Mouse (Mus musculus) hindbrain, embryonic 14.5 days (tissue): ENCODE data around the gene Ptges2. TPM values are rescaled to one million over a fixed set of nuclear protein-coding genes. Genes with fewer than 3 reads are reported as not detected.

Source experiments
- ATAC-seq: fragments of 200-750 bp; cut with Nextera tagmentation; 2 replicates; pipeline ENCODE4 v1.8.0; 2017; ENCODE audit warnings: moderate number of reproducible peaks, mild to moderate bottlenecking, moderate TSS enrichment, moderate library complexity; ENCODE audit not compliant: low FRiP score
- DNase-seq: peaks from one replicate; pipeline ENCODE4 v3.0.0-alpha.2; 2015; ENCODE audit warnings: low spot score
- H3K27ac ChIP-seq: fragments of 300-500 bp; sonication (generic); 2 replicates; pipeline ENCODE4 v1.5.1; 2014; ENCODE audit warnings: mild to moderate bottlenecking, moderate library complexity
- H3K27me3 ChIP-seq: fragments of 300-500 bp; sonication (generic); 2 replicates; pipeline ENCODE4 v1.6.1; 2014; ENCODE audit warnings: mild to moderate bottlenecking, low read length, mixed read lengths; ENCODE audit not compliant: control insufficient read depth, insufficient read depth
- H3K36me3 ChIP-seq: fragments of 300-500 bp; sonication (generic); replicated peaks from 2 replicates; pipeline ENCODE4 v1.6.1; 2014; ENCODE audit not compliant: control insufficient read depth, insufficient read depth
- H3K4me1 ChIP-seq: fragments of 300-500 bp; sonication (generic); replicated peaks from 2 replicates; pipeline ENCODE4 v1.6.1; 2014; ENCODE audit warnings: antibody characterized with exemption, low read length, mixed read lengths; ENCODE audit not compliant: control insufficient read depth, insufficient read depth
- H3K4me2 ChIP-seq: fragments of 300-500 bp; sonication (generic); replicated peaks from 2 replicates; pipeline ENCODE4 v1.6.1; 2014; ENCODE audit warnings: mild to moderate bottlenecking, moderate library complexity
- H3K4me3 ChIP-seq: fragments of 300-500 bp; sonication (generic); replicated peaks from 2 replicates; pipeline ENCODE4 v1.5.1; 2014; ENCODE audit warnings: mild to moderate bottlenecking, low read length
- H3K9ac ChIP-seq: fragments of 300-500 bp; sonication (generic); 2 replicates; pipeline ENCODE4 v1.6.1; 2014
- H3K9me3 ChIP-seq: fragments of 300-500 bp; sonication (generic); 2 replicates; pipeline ENCODE4 v1.6.1; 2016; ENCODE audit warnings: low read length; ENCODE audit not compliant: control insufficient read depth
- WGBS: fragments of 180-500 bp; shearing (Covaris S2); extraction: QIAGEN DNeasy Blood & Tissue Kit; methylation state at CpG from one replicate; pipeline ENCODE4 v1.1.7; 2014; 5-methylcytosine and 5-hydroxymethylcytosine counted together
- polyA plus RNA-seq: library from polyadenylated mRNA; unstranded; fragments of >200 nt; fragmentation: Nextera tagmentation; extraction: Ambion mirVana; gene quantifications from 2 replicates; pipeline ENCODE4 v1.2.1, GENCODE M21; 2014

Gene Ptges2
- polyA plus RNA-seq, 1 experiment from 2014 or later = 58.9 TPM

DNA sequence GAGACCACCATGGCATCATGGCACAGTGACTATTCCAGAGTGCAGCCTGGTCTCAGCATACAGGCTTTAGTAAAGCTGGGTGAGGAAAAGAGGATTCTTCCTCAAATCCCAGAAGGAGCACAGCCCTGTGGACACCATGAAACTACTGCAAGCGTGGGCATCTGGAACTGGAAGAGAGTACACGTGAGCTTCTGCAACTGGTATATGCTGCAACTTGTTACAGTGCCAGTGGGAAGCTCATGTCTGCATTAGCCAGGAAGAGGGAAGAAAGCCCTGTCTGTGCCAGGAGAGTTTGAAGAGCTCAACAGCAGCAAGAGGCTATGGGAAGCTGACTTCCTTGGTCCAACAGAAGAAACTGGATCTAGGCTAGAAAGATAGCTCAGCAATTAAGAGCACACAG is 13.0 kb upstream of the Ptges2 start:
- H3K36me3 ChIP-seq = peaks cover 18% of the 10 kb centered on the region
- no peaks in the 10 kb centered on the region for H3K9me3 ChIP-seq
- ATAC-seq (no peak), DNase-seq (no peak)
- H3K27me3 ChIP-seq = no peaks in the 10 kb centered on the region
- 88% methylated on average over 2 of the region's 2 CpGs for WGBS
- H3K27ac ChIP-seq = no peak overlapping the region
- no peak overlapping the region for H3K9ac ChIP-seq
- no peak overlapping the region for H3K4me3 ChIP-seq
- H3K4me2 ChIP-seq = no peak overlapping the region
- peaks cover 7% of the 10 kb centered on the region for H3K4me1 ChIP-seq

DNA sequence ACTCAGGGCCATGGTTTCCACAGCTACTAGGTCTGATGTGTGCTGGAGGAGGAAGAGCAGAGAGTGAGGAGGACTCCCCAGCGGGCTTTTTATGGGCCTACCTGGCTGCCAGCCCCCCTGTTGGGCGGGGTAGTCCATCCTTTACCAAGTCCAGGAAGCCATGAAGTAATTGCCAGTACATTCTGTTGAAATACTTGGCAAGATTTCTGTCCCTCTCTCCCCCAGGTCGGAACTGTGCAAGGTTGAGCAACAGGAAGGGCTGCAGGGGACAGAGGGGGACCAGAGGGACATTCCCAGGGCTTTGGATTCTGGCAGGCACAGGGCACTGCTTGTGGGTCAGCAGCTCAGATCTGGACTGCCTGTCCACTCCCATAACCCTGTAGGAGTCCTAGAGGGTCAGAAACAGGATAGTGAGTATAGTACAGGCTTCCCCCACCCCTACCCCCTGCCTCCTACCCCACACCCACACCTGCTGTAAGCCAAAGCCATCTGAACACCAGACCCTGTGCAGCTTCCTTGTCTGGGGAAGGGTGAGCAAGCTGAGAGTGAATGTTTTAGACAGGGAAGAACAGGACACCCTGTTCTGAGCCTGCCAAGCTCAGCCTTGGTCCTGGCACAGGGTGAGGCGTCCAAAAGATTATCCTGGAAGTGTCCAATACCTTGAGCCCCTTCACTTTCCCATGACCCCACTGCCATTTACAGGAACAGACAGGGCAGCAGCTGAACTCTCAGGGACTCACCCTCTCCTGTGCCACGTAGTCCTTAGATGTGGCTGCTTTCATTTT is 7.8 kb upstream of the Ptges2 start, which contains the start of gene Lcn2:
TSS of gene Lcn2 (minus strand) at position 547 of the 785 bp plus-strand sequence.
- no peak for ATAC-seq
- no peaks in the 10 kb centered on the region for H3K9me3 ChIP-seq
- no peaks in the 10 kb centered on the region for H3K4me1 ChIP-seq
- no peak within 1 kb of the TSS for H3K9ac ChIP-seq
- no peak within 1 kb of the TSS for H3K4me2 ChIP-seq
- H3K4me3 ChIP-seq = no peak within 1 kb of the TSS
- H3K36me3 ChIP-seq = no peaks in the 10 kb centered on the region
- no peak for DNase-seq
- H3K27ac ChIP-seq = no peak within 1 kb of the TSS
- H3K27me3 ChIP-seq = no peaks in the 10 kb centered on the region
- WGBS = 61% methylated on average over 5 of the region's 5 CpGs

DNA sequence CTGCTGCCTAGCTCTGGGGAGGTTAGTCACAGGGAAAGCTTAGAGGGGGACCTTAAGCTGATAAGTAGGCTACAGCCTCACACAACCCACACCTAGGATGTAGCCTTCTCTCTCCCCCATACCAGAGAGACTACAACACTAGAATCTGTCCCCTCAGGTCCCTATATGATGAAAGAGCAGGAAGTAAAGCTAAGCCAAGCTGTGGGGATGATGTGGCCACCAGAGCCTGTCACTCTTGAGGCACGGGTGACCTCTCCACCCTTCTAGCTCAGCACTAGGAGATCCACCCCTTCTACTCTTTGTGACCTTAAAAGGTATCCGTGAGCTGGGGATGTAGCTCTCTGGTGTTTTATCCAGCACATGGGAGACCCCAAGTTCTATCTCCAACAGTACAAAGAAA is 6.5 kb upstream of the Ptges2 start:
- Histone ChIP-seq H3K4me2 (no peak overlapping the region), H3K9me3 (no peaks in the 10 kb centered on the region), H3K4me1 (no peaks in the 10 kb centered on the region), H3K36me3 (no peaks in the 10 kb centered on the region), H3K27ac (no peak overlapping the region), H3K9ac (no peak overlapping the region), H3K4me3 (no peak overlapping the region), H3K27me3 (no peaks in the 10 kb centered on the region)
- DNase-seq (no peak), ATAC-seq (no peak)
- WGBS = 81% methylated on average over 2 of the region's 2 CpGs

DNA sequence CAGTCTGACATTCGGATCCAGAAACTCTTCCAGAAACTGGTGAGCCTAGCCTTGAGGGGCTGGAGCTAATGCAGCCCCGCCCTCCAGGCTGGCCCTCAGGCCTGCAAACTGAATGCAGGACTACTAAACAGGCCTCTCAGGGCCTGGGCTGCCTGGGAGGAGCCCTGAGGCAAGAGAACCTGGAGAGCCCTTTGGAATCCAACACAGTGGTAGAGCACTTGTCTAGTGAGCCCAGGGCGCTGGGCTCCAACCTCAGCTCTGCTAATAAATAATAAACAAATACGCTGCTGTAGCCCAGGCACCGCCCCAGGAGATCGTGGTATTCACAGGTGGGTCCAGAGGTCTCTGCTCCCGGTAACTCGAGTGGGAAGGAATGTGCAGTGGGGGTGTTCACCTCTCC is 4.8 kb upstream of the Ptges2 start:
- WGBS = 74% methylated on average over 8 of the region's 8 CpGs
- H3K4me1 ChIP-seq = peaks cover 5% of the 10 kb centered on the region; the same call in 1 of the 2 replicates
- no peak for ATAC-seq

DNA sequence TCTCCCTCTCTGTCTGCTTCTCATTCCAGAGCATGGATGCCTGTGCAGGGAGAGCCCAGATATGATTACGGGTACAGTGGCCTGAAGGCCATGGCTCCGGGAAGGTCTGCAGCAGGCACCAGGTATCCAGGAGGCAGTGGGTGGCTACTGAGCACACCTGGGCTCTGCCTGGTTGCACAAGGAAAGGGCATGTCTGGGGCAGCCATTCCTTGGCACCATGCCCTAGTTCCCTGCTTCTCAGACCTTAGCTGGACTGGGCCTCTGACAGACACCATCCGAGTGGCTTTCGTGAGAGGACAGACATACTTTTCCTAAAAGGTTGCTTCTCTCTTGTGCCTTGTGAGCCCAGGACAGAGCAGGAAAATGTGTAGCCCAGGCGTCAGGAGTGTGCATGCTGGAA is 3.6 kb upstream of the Ptges2 start:
- WGBS = 82% methylated on average over 5 of the region's 5 CpGs
- no peak for ATAC-seq

More for the DNA sequence above, 4.8 kb upstream of the Ptges2 start:
- H3K36me3 ChIP-seq = no peaks in the 10 kb centered on the region
- DNase-seq = no peak
- H3K4me2 ChIP-seq = no peak overlapping the region
- H3K27ac ChIP-seq = no peak overlapping the region
- no peak overlapping the region for H3K4me3 ChIP-seq
- H3K9ac ChIP-seq = no peak overlapping the region
- no peaks in the 10 kb centered on the region for H3K27me3 ChIP-seq
- H3K9me3 ChIP-seq = no peaks in the 10 kb centered on the region

DNA sequence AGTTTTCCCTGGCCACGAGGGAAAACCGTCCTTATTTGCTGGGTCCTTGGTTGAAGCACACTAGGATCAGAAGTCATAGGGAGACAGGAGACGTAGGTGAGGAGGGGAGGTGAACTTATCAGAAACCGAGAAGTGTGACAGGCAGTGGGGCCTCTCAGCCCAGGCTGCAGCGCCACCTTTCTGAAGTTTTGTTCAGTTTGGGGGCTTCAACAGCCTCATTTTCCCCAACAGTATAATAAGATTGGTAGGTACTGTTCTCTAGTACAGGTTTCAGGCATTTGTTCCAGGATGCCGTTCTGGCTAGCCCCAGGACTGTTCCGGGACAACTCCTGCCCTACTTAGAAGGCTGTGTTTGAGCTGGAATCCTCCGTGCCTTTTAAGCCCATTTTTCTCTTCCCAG is 723 bp upstream of the Ptges2 start:
- Histone ChIP-seq H3K9me3 (no peaks in the 10 kb centered on the region), H3K9ac (peak overlapping the region; percentile 92), H3K4me2 (peak overlapping the region; percentile 81), H3K36me3 (peaks cover 3% of the 10 kb centered on the region; the same call in 1 of the 2 replicates), H3K4me1 (peaks cover 16% of the 10 kb centered on the region), H3K27me3 (no peaks in the 10 kb centered on the region), H3K4me3 (peak overlapping the region; percentile 89), H3K27ac (peak overlapping the region; percentile 89)
- WGBS = 6% methylated on average over 8 of the region's 8 CpGs
- ATAC-seq (peak; percentile 3; the same call in 1 of the 2 replicates), DNase-seq (peak; percentile 30)

More for the DNA sequence above, 3.6 kb upstream of the Ptges2 start:
- Histone ChIP-seq H3K36me3 (no peaks in the 10 kb centered on the region), H3K4me3 (no peak overlapping the region), H3K4me2 (no peak overlapping the region), H3K9me3 (no peaks in the 10 kb centered on the region), H3K27me3 (no peaks in the 10 kb centered on the region), H3K4me1 (peaks cover 8% of the 10 kb centered on the region), H3K9ac (no peak overlapping the region), H3K27ac (no peak overlapping the region)
- no peak for DNase-seq

DNA sequence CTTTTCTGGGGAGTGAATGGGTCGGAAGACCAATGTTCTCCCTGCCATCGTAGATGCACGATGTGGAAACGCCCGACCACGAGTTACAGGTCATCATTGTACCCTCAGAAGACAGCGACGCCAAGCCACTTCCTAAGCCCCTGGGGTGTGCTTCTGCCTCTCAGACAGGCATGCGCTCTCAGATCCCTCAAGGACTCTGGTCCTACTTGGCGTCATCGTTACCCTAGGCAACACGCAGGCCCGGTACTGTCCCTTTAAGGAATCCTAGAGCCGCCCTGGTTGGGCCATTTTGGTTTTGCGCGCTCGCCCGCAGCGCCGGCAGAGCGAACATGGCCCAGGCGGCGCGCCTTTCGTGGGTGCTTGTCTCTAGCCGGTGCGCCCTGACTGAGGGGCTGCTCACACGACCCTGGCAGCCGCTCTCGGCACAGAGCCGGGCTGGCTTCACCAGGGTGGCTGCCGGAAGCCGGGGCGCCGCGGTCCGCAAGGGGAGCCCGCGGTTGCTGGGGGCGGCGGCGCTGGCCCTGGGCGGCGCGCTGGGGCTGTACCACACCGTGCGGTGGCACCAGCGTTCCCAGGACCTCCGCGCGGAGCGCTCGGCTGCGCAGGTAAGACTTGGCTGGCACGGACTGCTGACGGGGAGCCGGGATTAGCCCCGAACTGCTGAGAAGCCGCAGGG is 388 bp downstream of the Ptges2 start:
- Histone ChIP-seq H3K9ac (peak overlapping the region; percentile 92), H3K36me3 (peaks cover 12% of the 10 kb centered on the region), H3K4me2 (peak overlapping the region; percentile 81), H3K9me3 (no peaks in the 10 kb centered on the region), H3K4me1 (peaks cover 16% of the 10 kb centered on the region), H3K4me3 (peak overlapping the region; percentile 89), H3K27ac (peak overlapping the region; percentile 89), H3K27me3 (no peaks in the 10 kb centered on the region)
- ATAC-seq = peak; percentile 95
- WGBS = under 1% methylated on average over 57 of the region's 59 CpGs
- DNase-seq = peak; percentile 90

DNA sequence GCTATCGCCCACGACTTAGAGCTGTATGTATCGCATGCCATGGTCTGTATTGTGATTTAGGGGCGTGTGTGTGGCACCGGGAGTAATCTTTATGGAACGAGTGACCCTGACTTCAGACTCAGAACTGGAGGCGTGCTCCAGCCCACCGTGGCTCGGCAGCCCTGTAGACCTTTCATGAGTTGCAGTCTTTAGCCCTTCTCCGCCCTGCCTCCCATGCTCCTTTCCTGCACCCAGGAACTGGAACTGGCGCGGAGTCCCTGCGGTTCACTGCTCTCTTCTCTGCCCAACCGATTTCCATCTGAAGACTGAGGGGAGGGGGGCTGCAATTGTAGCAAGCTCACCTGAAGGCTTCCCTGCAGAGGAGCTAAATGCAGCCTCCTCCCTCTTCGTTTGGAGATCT is 999 bp downstream of the Ptges2 start:
- peak overlapping the region; percentile 81 for H3K4me2 ChIP-seq
- peak overlapping the region; percentile 92 for H3K9ac ChIP-seq
- WGBS = under 1% methylated on average over 15 of the region's 15 CpGs
- DNase-seq = no peak
- peak overlapping the region; percentile 89 for H3K4me3 ChIP-seq
- H3K27me3 ChIP-seq = no peaks in the 10 kb centered on the region
- H3K27ac ChIP-seq = peak overlapping the region; percentile 89
- peaks cover 16% of the 10 kb centered on the region for H3K4me1 ChIP-seq
- H3K36me3 ChIP-seq = peaks cover 18% of the 10 kb centered on the region
- no peaks in the 10 kb centered on the region for H3K9me3 ChIP-seq
- no peak for ATAC-seq

DNA sequence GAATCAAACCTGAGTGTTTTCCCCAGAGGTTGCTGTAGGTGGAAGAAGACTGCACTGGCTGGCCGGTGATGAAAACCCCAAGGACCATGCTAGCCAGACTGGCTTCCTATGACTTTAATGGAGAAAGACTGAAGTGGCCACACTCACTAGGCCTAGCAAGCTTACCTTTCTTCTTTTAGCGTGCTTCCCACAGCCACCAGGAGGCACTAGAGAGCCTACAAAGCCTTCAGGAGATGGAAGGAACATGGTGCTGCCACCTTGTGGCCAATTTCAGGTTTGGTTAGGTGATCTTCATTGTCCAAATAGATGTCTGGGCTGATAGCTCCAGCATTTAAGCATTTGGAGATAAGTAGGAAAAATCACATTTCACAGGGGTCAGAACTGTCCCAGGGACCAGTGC is 9.0 kb downstream of the Ptges2 start:
- Histone ChIP-seq H3K27ac (no peak overlapping the region), H3K27me3 (no peaks in the 10 kb centered on the region), H3K4me3 (no peak overlapping the region), H3K4me2 (no peak overlapping the region), H3K36me3 (peaks cover 35% of the 10 kb centered on the region), H3K9me3 (no peaks in the 10 kb centered on the region), H3K9ac (no peak overlapping the region), H3K4me1 (no peaks in the 10 kb centered on the region)
- WGBS = 28% methylated on average over 2 of the region's 2 CpGs
- DNase-seq = peak; percentile 99
- 0 out of 2 replicates have a peak, but pooled peaks have one; percentile 13 for ATAC-seq
